1 mouse cellular context compared by ENCODE assay signal in the genomic region with DNA sequence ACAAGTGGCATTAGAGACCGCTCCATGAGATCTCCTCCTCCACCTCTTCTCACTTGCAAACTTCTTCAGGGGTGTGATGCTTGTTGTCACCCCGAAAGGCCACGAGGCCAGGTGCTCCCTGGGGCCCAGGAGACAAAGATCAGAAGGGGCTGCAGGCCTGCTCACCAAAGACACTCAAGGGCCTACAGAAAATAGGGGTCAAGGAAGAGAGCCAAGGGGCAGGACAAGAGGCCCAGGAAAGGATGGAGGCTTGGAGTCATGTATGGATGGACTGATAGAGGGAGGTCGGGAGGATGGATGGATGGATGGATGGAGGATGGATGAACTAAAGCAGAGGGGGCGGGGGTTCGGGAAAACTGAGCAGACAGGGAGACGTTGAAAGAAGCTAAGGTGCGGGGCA.
TF ChIP-seq lines count a peak whose summit lies in the region.

No protein-coding gene starts in this region.

TF ChIP-seq in ES-E14, 5 proteins besides CTCF, POLR2A, EP300 and RAD21:
- TF ChIP-seq MAFK (IDR thresholded peaks at IDR 0.05; ENCODE audit: insufficient read depth, low read depth, low read length): no peak
- TF ChIP-seq HCFC1 (IDR thresholded peaks at IDR 0.05; ENCODE audit: borderline replicate concordance, insufficient read depth, low read length): no peak
